Mouse (Mus musculus) hindbrain, embryonic 10.5 days (tissue): ENCODE measurements around the gene Pkn2. TPM values are rescaled to one million over a fixed set of nuclear protein-coding genes. Genes with fewer than 3 reads are reported as not detected.
A peak's percentile ranks its signal among the peaks of the same experiment; 100 is the strongest.

Experiments used
- DNase-seq: peaks from one replicate; pipeline ENCODE4 v3.0.0-alpha.2; 2017; ENCODE audit warnings: low spot score
- H3K27ac ChIP-seq: fragments of 300-500 bp; sonication (generic); 2 replicates; pipeline ENCODE4 v1.5.1; 2016; ENCODE audit warnings: mild to moderate bottlenecking, moderate library complexity
- H3K27me3 ChIP-seq: fragments of 300-500 bp; sonication (generic); 2 replicates; pipeline ENCODE4 v1.6.1; 2016; ENCODE audit warnings: mild to moderate bottlenecking; ENCODE audit not compliant: poor library complexity, insufficient read depth, severe bottlenecking
- H3K36me3 ChIP-seq: fragments of 300-500 bp; sonication (generic); 2 replicates; pipeline ENCODE4 v1.6.1; 2016; ENCODE audit warnings: mild to moderate bottlenecking, moderate library complexity
- H3K4me1 ChIP-seq: fragments of 300-500 bp; sonication (generic); replicated peaks from 2 replicates; pipeline ENCODE4 v1.6.1; 2016; ENCODE audit warnings: mild to moderate bottlenecking
- H3K4me3 ChIP-seq: fragments of 300-500 bp; sonication (generic); 2 replicates; pipeline ENCODE4 v1.5.1; 2016; ENCODE audit warnings: mild to moderate bottlenecking, moderate library complexity
- H3K9me3 ChIP-seq: fragments of 300-500 bp; sonication (generic); 2 replicates; pipeline ENCODE4 v1.6.1; 2016; ENCODE audit warnings: mild to moderate bottlenecking, moderate library complexity
- whole genome bisulfite sequencing: fragments of 180-500 bp; shearing (Covaris S2); methylation state at CpG from one replicate; pipeline ENCODE4 v1.1.7; 2016; 5-methylcytosine and 5-hydroxymethylcytosine counted together
- polyA plus RNA-seq: library from polyadenylated mRNA; unstranded; fragments of >200 nt; fragmentation: Nextera tagmentation; extraction: Ambion mirVana; gene quantifications from 2 replicates; pipeline ENCODE4 v1.2.1, GENCODE M21; 2016

The Pkn2 gene
- polyA plus RNA-seq, 1 experiment from 2014 or later = 37.7 TPM

- Histone ChIP-seq H3K4me3 (peak overlapping the region; percentile 91), H3K4me1 (peaks cover 13% of the 10 kb centered on the region), H3K27ac (peak overlapping the region; percentile 97), H3K36me3 (no peaks in the 10 kb centered on the region), H3K27me3 (no peaks in the 10 kb centered on the region), H3K9me3 (no peaks in the 10 kb centered on the region)
- no peak for DNase-seq
- WGBS = under 1% methylated on average over 40 of the region's 40 CpGs
Observed at GRCm38 (mm10) chr3:142881589-142881871, 274 bp downstream of the Pkn2 start.

GRCm38 (mm10) chr3:142880790-142881588 lies 815 bp downstream of the Pkn2 start:
- Histone ChIP-seq H3K27me3 (no peaks in the 10 kb centered on the region), H3K4me3 (peak overlapping the region; percentile 91), H3K4me1 (peaks cover 13% of the 10 kb centered on the region), H3K36me3 (0 out of 2 replicates have a peak, but pooled peaks cover 2% of the 10 kb centered on the region), H3K27ac (peak overlapping the region; percentile 97), H3K9me3 (no peaks in the 10 kb centered on the region)
- under 1% methylated on average over 72 of the region's 72 CpGs for WGBS
- DNase-seq = peak; percentile 77

- H3K36me3 ChIP-seq = no peaks in the 10 kb centered on the region
- DNase-seq = no peak
- WGBS = 96% methylated on average over 2 of the region's 2 CpGs
- no peak overlapping the region for H3K4me3 ChIP-seq
- H3K27me3 ChIP-seq = no peaks in the 10 kb centered on the region
- no peak overlapping the region for H3K27ac ChIP-seq
- no peaks in the 10 kb centered on the region for H3K9me3 ChIP-seq
- no peaks in the 10 kb centered on the region for H3K4me1 ChIP-seq
Observed at GRCm38 (mm10) chr3:142863236-142863635, 18.6 kb downstream of the Pkn2 start.

GRCm38 (mm10) chr3:142856832-142857231 lies 25.0 kb downstream of the Pkn2 start:
- H3K27me3 ChIP-seq = no peaks in the 10 kb centered on the region
- DNase-seq = no peak
- no peaks in the 10 kb centered on the region for H3K9me3 ChIP-seq
- WGBS = 89% methylated on average over 3 of the region's 3 CpGs
- no peak overlapping the region for H3K27ac ChIP-seq
- H3K36me3 ChIP-seq = peaks cover 13% of the 10 kb centered on the region; the same call in 1 of the 2 replicates
- H3K4me1 ChIP-seq = no peaks in the 10 kb centered on the region
- no peak overlapping the region for H3K4me3 ChIP-seq

- Histone ChIP-seq H3K4me3 (no peak overlapping the region), H3K36me3 (peaks cover 20% of the 10 kb centered on the region), H3K9me3 (no peaks in the 10 kb centered on the region), H3K27ac (no peak overlapping the region), H3K27me3 (no peaks in the 10 kb centered on the region), H3K4me1 (no peaks in the 10 kb centered on the region)
- 77% methylated on average over 4 of the region's 4 CpGs for WGBS
- no peak for DNase-seq
Observed at GRCm38 (mm10) chr3:142855961-142856472, 25.8 kb downstream of the Pkn2 start.

- 95% methylated on average over 3 of the region's 3 CpGs for WGBS
- DNase-seq = no peak
- no peak overlapping the region for H3K27ac ChIP-seq
- peaks cover 50% of the 10 kb centered on the region for H3K36me3 ChIP-seq
- no peak overlapping the region for H3K4me3 ChIP-seq
- no peaks in the 10 kb centered on the region for H3K27me3 ChIP-seq
- H3K4me1 ChIP-seq = no peaks in the 10 kb centered on the region
- no peaks in the 10 kb centered on the region for H3K9me3 ChIP-seq
Observed at GRCm38 (mm10) chr3:142852911-142853310, 28.9 kb downstream of the Pkn2 start.

GRCm38 (mm10) chr3:142851631-142852030 lies 30.2 kb downstream of the Pkn2 start:
- Histone ChIP-seq H3K4me3 (no peak overlapping the region), H3K27ac (no peak overlapping the region), H3K36me3 (peaks cover 50% of the 10 kb centered on the region), H3K27me3 (no peaks in the 10 kb centered on the region), H3K9me3 (no peaks in the 10 kb centered on the region), H3K4me1 (no peaks in the 10 kb centered on the region)
- DNase-seq = no peak
- 92% methylated on average over 3 of the region's 3 CpGs for WGBS

GRCm38 (mm10) chr3:142839961-142840360 lies 41.8 kb downstream of the Pkn2 start:
- Histone ChIP-seq H3K27ac (no peak overlapping the region), H3K4me1 (no peaks in the 10 kb centered on the region), H3K9me3 (no peaks in the 10 kb centered on the region), H3K27me3 (no peaks in the 10 kb centered on the region), H3K4me3 (no peak overlapping the region), H3K36me3 (peaks cover 36% of the 10 kb centered on the region)
- 43% methylated on average over 4 of the region's 4 CpGs for WGBS
- DNase-seq = no peak

- H3K36me3 ChIP-seq = peaks cover 37% of the 10 kb centered on the region
- no peaks in the 10 kb centered on the region for H3K27me3 ChIP-seq
- no peak overlapping the region for H3K27ac ChIP-seq
- WGBS = 97% methylated on average over 4 of the region's 4 CpGs
- H3K4me1 ChIP-seq = no peaks in the 10 kb centered on the region
- H3K9me3 ChIP-seq = no peaks in the 10 kb centered on the region
- no peak for DNase-seq
- no peak overlapping the region for H3K4me3 ChIP-seq
Observed at GRCm38 (mm10) chr3:142834761-142835160, 47.0 kb downstream of the Pkn2 start.

- Histone ChIP-seq H3K27ac (no peak overlapping the region), H3K4me3 (no peak overlapping the region), H3K27me3 (no peaks in the 10 kb centered on the region), H3K9me3 (no peaks in the 10 kb centered on the region), H3K36me3 (peaks cover 40% of the 10 kb centered on the region), H3K4me1 (no peaks in the 10 kb centered on the region)
- DNase-seq = no peak
- 89% methylated on average over 4 of the region's 4 CpGs for WGBS
Observed at GRCm38 (mm10) chr3:142834024-142834423, 47.8 kb downstream of the Pkn2 start.

- no peak for DNase-seq
- Histone ChIP-seq H3K4me3 (no peak overlapping the region), H3K4me1 (no peaks in the 10 kb centered on the region), H3K9me3 (no peaks in the 10 kb centered on the region), H3K27ac (no peak overlapping the region), H3K27me3 (no peaks in the 10 kb centered on the region), H3K36me3 (peaks cover 41% of the 10 kb centered on the region)
- WGBS = 93% methylated on average over 3 of the region's 3 CpGs
Observed at GRCm38 (mm10) chr3:142832910-142833309, 48.9 kb downstream of the Pkn2 start.

GRCm38 (mm10) chr3:142826449-142827146 lies 55.2 kb downstream of the Pkn2 start:
- H3K4me3 ChIP-seq = no peak overlapping the region
- no peak for DNase-seq
- no peaks in the 10 kb centered on the region for H3K9me3 ChIP-seq
- no peak overlapping the region for H3K27ac ChIP-seq
- no peaks in the 10 kb centered on the region for H3K4me1 ChIP-seq
- no peaks in the 10 kb centered on the region for H3K27me3 ChIP-seq
- WGBS = 93% methylated on average over 4 of the region's 4 CpGs
- H3K36me3 ChIP-seq = peaks cover 63% of the 10 kb centered on the region

GRCm38 (mm10) chr3:142823606-142824005 lies 58.2 kb downstream of the Pkn2 start:
- no peak for DNase-seq
- peaks cover 74% of the 10 kb centered on the region for H3K36me3 ChIP-seq

More at GRCm38 (mm10) chr3:142823606-142824005, 58.2 kb downstream of the Pkn2 start:
- Histone ChIP-seq H3K27ac (no peak overlapping the region), H3K9me3 (no peaks in the 10 kb centered on the region), H3K27me3 (no peaks in the 10 kb centered on the region), H3K4me3 (no peak overlapping the region), H3K4me1 (no peaks in the 10 kb centered on the region)
- 99% methylated on average over 1 of the region's 1 CpGs for WGBS
